Mouse (Mus musculus) thymus, postnatal 36 days (tissue): Measurements from ENCODE around the gene Miox.
A peak's percentile ranks its signal among the peaks of the same experiment; 100 is the strongest.

ENCODE experiments used
- DNase-seq, 2 experiments: peaks; one replicate each; pipeline ENCODE4 v3.0.0; 2022; ENCODE audit warnings: mixed read lengths in 2 of 2

The Miox gene

DNA sequence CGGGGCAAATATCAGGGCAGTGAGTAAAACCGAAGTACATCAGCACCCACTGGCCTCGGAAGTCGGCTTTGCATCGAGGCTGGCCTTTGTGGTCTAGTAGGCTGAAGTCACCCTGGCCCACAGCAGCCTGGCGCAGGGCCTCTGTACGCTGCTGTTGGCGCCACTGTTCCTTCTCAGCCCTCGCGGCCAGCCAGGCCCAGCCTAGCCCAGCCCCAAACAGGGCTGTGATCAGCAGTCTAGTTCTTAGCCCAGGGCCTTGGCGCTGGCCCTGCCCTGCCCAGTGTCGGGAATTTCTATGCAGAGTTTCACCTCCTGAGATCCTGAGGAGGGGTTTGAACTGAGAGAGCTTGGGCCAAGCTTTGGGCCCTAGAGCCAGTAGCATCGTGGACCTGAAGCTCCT, 37.9 kb downstream of the Miox start:
- peak in 1 of 2 experiments; percentile 18 for DNase-seq

DNA sequence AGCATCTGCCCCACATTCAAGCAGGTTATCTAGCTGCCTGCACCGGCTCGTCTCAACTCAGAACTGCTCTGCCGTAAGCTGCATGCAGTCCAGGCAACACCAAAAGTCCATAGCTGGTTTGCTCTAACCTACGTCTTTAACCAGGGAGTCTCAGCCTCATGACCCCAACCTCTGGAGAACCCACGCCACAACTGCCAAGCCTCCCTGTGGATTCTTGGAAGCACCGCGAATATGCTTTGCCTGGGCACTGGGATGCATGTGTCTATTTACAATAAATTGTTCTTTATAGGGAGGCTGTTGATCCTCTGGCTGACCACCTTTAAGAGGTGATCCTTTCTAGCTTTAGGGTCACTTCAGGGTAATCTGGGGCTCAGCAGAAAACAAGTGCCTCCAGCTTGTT, 38.3 kb downstream of the Miox start:
- peak in 1 of 2 experiments; percentile 8 for DNase-seq

DNA sequence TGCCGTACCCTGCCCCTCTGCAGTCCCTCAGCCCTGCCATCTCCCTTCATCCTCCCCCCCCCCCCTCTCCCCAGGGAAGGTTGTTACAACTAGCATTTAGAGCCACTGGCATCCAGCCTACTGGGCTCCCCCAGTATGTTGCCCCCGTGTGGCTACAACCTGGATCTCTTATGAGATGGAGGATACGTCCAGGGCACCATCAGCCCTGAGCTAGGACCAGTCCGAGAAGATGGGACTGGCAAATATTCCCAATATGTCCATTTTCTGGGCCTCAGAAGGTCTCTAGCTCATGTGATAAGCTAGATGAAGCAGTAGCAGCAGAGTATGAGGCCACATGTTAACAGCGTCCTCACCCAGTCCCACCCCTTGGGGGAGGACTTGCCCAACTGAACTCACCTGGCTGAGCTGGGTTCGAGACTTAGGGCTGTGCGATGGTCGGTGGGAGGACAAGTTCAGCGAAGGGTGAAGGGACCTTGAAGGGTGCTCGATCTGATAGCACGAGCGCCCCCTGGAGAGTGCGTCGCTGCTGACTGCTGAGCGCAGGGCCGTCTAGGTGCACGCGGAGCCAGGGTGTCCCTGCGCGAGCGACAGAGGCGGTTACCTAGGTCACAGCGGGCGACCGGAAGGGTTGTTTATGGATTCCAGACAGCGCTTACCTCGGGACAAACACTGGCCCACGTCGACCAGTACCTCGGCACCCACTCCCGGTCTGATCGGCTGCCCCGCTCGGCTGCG, 39.0 kb downstream of the Miox start:
- DNase-seq, result peak; percentile 87 to 88

DNA sequence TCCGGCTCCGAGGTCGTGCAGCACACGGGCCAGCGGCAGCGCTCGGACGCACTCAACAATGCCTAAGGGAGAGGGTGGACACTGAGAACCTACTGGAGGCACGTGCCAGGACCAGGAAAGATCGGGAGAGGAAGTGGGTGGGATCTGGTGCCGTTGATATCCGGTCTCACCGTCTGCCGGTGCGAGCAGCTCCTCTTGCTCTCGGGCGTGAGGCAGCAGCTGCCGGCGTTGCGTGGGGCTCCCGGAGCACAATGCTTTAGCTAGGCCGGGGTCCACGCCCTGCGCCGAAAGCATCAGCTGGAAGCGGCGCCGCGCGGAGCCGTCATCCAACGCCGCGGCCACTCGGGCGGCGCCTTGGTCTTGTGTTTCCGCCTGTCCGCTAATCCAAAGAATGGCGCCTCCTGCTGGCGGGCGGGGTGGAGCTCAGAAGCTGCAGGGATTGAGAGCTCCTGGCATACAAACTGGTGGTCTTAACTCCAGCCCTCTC, 39.6 kb downstream of the Miox start, which contains the start of gene Sco2:
Gene Sco2, minus strand, starts transcription at position 85 of the 487 bp plus-strand sequence.
- peak; percentile 87 to 94 for DNase-seq

DNA sequence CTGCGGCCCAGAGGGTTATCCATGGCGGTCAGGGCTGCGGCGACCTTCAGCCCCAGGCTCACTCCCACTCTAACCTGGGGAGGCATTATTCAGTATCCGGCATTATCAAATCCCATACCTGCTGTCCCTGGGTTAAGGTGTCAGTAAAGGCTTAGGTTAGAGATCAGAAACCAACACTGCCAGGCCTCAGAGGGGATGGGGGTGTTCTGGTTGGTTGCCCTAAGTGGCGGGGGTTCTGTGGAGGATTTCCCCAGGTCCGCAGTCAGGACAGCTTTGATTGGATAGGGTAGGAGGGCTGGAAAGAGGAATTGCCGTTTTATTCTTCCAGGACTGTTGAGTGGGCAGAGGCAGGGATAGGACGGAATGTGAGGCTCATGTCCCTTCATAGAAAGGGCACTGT, 40.1 kb downstream of the Miox start:
- no peak for DNase-seq

DNA sequence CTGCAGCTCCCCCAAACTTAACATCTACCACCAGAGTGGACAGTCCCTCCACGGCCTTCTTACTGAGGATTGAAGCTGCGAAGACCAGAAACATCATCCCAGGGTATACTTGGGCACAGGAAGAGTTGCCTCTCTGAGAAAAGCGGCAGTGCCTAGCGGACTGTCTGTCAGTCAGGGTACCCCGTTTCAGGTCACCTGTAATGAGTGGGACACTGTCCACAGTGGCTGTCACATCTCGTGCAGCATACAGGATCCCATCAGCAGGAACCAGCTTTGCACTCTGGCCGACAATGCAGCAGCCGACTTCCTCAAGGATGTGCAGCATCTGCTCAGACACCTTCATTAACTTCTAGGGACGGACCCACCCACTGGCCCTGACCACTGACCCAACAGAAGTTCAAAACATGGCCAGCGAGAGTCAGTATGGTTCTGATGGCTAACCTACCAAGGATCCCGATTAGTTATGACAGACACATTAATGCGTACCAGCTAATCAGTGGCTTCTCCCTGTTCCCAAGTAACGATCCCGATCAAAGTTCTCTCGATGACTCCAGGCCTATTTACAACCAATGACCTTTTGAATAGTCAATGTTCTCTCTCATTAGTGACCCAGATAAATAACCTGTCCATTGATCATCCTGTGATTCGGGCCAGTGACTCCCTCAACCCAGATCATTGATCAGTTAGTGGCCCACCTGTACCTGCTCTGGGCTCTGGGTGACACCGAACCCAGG, 40.8 kb downstream of the Miox start:
- no peak for DNase-seq

DNA sequence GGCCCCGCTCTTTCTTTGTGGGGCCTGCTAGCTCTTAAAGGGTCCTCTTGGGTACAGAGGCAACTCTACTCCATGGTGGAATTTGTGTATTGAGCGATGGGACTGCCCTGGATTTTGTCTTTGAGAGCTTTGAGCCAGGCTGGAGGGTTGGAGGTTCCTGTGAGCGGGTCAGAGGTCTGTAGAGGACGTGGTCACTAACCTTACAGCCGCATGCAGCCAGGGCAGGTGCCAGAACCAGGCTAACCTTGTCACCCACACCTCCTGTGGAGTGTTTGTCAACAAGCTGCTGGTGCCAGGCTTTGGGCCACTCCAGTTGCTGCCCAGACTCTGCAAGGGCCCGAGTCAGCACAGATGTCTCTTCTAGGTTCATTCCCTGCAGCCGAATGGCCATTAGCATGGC, 41.8 kb downstream of the Miox start:
- DNase-seq, result no peak

DNA sequence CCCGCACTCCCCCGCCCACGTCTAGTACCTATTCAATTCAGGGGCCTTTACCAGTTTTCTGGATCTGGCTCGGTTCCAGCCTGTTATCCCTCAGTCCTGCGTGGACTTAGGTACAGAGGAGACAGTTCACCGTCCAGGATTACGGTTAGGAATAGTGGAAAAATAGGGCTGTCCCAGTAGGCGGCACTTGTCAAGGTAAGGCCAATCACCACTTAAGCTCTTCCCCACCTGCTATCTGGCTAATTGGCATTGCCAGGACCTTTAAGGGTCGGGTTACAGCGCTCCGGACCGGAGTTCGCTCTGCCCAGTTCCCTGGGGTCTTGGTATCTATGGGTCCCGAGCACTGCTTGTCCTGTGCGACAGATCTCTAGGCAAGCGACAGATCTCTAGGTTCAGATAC, 42.8 kb downstream of the Miox start, which contains the start of gene Tymp:
Gene Tymp, minus strand, starts transcription at position 83 of the 400 bp plus-strand sequence.
- DNase-seq, result no peak

DNA sequence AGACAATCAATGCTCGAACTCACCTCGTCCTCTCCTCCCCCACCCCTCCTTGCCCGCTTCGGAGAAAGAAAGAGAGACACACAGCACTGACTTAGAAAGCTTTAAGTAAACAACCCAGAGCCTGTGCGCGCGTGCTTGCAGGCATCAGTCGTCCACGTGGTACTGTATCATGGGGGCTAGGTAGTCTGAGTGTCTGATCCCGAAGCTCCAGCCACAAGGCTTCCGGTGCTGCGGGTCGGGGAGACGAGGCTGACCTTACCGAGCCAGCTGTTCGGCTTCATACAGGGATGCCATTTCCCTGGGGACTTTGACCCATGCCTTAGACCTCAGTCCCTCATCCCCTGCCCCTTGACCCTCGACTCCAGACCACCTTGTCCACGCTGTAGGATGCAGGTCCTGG, 43.2 kb downstream of the Miox start:
- DNase-seq, result peak in 1 of 2 experiments; percentile 12

DNA sequence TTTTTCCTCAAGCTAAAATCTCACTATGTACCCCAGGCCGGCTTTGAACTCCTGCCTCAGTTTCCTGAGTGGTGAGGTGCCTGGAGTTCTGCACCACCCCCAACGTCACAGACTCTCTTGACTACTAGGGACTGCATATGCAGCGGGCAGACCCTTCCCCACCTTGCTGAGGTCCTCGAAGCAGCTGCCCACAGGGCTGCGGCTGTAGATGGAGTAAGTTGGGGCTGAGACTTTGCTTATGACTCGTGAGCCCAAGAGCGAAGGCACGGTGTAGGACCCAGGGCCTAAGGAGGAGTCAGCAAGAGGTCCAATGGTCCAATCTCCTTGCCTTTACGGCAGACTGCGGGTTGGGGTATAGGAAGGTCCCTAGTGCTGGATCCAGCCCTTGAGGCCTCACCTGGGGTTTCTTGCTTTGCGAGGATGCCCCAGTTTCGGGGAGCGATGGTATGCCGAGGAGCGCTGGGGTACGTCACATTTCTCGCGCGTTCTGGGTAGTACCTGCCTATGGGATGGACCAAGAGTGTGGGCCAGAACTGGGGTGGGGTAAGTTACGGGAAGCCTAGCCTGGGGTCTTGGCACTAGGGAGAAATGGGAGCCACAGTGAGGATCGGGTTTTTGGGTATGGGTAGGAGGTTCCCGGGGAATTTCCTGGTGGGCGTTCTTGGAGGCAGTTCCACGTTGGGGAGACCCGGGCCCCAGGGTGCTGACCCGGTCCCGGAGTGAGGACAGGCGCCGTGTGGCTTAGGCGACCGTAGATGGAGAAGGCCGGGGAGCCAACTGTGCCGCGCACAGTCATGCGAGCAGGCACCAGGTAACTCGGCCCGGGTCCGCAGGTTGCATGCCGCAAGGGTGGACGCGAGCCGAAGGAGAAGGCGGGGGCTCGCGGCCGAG, 44.0 kb downstream of the Miox start:
- DNase-seq, result no peak

DNA sequence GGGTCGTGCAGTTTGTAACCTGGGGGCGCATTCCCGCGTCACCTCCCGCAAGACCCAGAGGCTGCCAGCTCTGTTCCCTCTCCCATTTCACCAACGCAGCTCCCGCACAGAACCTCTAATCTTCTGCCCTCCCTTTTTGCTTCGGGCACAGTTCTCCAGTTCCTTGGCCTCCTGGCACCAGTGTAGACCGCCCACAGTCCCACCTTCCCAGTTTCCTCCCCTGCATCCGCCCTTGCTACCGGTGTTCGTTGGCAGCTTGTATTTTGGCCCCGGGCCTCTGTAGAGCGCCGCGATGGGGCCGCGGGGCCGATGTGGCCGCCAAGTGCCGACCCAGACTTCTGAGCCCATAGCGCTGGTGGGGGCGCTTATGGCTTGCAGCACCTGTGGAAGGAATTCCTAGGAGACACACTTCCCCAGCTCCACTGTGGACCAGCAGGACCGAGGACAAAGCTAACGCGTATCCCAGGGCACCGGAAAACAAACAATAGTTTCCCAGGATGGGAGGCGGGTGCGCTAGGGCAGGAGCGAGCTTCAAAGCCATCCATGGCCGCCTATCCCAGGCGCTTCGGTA, 44.7 kb downstream of the Miox start, which contains the start of gene Odf3b:
Gene Odf3b, minus strand, starts transcription at position 452 of the 571 bp plus-strand sequence.
- DNase-seq, result peak; percentile 55 to 62

DNA sequence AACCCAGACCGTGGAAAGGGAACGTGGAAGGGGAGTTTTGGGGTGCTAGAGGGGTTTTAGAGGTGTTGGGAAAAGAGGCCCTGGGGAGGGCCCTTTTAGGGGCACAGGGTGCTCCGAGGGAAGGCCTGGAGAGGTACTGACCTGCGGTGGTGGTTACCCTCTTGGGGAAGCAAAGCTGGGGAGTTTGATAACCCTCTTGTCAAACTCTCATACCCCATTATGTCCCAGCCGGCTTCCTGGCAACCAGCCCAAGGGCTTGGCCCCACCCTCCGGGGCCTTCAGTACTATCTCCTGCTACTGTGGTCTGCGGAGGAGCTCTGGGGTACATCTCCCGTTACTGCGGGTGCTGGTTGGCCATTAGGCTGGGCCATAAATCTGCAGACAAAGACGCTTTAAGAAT, 45.2 kb downstream of the Miox start:
- peak; percentile 49 to 58 for DNase-seq

DNA sequence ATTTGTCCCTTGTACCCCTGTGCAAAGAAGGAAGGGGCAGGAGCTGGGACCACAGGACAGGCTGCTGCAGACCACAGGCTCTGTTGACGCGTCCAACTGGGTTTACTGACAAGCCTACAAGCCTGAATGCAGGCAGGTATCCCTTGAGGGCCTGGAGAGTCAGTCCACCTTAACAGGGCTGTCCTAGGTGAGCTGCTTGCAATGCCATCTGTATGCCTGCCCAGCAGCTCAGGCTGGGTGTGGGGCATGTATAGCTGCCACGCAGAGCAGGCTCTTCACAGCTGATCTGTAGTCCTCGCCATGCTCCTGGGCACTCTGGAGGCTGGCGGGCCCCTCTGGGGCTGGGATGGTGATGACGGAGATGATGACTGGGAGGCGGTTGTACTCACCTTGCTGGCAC, 50.4 kb downstream of the Miox start, which contains the start of gene Klhdc7b:
Gene Klhdc7b, plus strand, starts transcription at position 301 of the 400 bp plus-strand sequence.
- DNase-seq, result no peak
